Mouse (Mus musculus): ENCODE measurements around the gene Nadk.

Nadk gene

DNA sequence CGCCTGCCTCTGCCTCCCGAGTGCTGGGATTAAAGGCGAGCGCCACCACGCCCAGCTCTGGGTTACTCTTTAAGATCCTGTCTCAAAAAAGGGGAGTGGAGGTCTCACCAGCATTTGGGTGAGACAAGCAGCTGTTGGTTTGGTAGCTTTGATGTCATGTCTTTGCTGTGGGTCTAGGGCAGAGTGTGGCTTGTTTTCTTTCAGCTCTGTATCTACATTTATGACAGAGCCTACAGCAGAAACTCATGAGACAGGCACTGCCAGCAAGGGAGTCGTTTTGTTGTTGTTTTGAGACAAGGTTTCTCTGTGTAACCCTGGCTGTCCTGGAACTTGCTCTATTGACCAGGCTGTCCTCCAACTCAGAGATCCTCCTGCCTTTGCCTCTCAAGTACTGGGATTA lies 41.6 kb downstream of the Nadk start:
- no peak for DNase-seq (ENCODE audit: low spot score)

DNA sequence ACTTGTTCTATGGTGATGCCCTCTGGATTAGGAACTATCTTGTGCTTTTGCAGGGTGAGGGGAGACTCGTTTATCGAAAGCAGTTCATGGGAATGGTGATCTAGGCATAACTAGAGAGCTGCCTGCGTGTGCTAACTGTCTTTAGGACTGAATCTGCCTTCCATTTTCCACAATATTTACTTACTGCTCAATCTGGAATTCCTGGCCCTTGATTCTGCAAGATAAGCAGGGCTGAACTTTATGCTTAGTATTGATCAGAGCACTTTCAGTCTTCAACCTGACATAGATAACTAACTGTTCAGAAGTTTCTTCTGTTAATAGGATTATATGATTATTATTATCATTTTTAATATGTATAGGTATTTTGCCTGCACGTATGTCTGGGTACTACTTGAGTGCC lies 43.0 kb downstream of the Nadk start:
- DNase-seq (ENCODE audit: low spot score), result no peak

GRCm38 (mm10) chr4:155606825-155607224 lies 44.6 kb downstream of the Nadk start:
- DNase-seq (ENCODE audit: low spot score), result no peak

- DNase-seq (ENCODE audit: low spot score), result no peak
These were observed 49.7 kb downstream of the Nadk start for GRCm38 (mm10) chr4:155611860-155612259.

DNA sequence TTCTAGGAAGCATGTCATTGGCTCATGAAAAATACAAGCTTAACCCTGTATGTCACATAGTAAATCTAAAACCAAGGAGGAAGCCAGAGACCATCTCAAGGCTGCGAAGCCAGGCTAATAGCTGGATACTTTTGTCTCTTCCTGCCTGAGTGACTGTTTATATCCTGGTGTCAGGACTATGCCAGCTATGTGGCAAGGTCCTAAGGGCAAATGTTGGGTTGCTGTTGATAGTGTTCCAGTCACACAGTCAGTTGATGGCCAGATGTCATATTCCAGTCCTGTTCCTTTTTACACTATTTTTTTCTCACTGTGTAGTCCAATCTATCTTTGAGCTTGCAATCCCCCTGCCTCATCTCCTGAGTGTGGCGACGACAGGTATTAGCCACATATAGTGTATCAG lies 51.1 kb downstream of the Nadk start:
- DNase-seq (ENCODE audit: low spot score), result no peak

DNA sequence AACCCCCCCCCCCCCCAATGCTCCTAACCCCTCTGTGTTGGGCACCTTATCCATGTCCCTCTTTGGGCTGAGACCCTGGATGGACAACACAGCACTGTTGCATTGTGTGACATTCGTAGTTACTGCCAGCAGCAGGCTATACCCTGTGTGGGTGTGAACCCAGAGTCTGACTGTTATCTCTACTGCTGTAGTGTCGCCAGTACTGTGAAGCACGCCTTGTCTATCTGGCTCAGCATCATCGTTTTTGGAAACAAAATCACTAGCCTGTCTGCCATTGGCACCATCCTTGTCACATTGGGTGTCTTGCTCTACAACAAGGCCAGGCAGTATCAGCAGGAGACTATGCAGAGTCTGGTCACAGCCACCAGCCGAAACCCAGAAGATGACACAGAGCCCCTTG lies 56.1 kb downstream of the Nadk start:
- no peak for DNase-seq (ENCODE audit: low spot score)

DNA sequence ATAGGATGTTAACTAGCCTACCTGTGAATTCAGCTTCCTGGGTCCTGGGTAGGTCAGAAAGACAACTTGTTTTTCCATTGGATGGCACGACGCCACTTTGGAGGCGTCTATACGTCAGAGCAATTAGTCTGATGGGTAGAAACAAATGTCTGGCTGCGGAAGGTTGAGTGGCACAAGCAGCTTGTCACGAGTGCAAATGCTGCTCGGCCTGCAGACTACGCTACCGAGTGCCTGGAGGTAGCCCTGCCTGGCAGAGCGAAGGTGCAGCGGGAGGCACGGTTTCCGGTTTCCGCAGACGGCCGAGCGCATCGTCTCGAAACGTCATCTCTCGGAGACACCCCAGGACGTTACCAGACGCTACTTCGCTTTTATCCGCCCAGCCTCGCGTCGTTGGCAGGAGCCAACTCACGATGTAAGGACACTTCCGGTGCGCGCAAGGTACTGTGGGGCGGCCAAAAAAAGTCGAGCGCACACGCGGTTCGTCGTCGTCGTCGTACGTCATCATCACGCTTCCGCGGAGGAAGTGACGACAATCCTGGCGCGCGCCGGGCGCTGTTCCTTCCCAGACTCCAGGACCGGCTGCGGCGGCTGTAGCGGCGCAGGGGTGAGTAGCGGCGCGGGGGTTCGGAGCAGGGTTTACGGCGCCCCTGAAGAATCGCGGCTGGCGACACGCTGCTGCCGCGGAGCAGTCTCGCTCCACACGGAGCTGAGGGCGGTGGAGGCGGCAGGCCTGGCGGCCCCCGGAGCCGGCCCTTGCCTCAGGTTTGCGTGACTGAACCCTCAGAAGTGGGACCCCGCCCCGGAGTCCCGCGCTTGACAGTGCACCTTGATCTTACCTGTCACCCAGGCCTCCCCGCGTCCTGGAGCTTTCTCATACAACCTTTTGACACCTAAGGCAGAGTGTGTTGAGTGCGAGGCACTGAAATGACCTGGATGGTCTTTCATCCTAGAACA lies 62.4 kb downstream of the Nadk start, which contains the start of gene Cdk11b:
Cdk11b (plus strand) TSS at position 517 of the 954 bp plus-strand sequence.
- peak; percentile 99 for DNase-seq (ENCODE audit: low spot score)

GRCm38 (mm10) chr4:155630267-155630666 lies 68.1 kb downstream of the Nadk start:
- no peak for DNase-seq (ENCODE audit: low spot score)

DNA sequence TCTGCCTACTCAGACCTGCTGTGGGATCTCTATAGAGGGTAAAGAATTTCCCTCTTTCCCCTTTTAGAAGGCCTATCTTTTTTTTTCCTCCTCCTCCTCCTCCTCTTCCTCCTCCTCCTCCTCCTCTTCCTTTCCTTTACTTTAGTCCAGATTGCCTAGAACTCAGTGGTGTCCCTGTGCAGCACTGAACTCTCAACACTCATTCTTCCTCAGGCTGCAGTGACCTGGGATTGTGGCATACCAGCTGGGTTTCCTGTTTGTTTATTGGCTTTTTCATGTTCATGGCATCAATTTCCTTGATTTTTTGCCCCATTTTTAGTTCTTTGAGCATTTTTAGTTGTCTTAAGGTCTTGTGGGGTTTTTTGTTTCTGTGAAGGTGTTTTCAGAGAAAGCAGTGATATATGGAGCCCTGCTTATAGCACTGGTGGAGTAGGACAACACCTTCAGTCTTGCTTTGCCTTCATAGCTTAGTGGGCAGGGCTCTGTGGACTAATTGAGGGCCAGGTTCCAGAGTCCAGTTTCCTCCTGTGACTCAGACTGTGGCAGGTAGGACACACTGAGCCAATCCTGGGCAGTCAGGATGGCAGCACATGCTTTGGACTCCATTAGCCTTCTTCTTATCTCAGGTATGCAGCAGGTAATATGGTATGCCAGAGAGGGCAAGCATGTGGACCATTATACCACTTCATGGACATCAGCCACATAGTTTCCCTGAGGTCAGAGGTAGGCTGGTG lies 73.8 kb downstream of the Nadk start:
- no peak for DNase-seq (ENCODE audit: low spot score)
